Mouse (Mus musculus): ENCODE results near the gene Smurf2.
"Not testable (repeated sequence)": the region's sequence is repeated elsewhere in the genome, so short reads cannot be mapped to it uniquely, and the experiment has no call there.

The Smurf2 gene

DNA sequence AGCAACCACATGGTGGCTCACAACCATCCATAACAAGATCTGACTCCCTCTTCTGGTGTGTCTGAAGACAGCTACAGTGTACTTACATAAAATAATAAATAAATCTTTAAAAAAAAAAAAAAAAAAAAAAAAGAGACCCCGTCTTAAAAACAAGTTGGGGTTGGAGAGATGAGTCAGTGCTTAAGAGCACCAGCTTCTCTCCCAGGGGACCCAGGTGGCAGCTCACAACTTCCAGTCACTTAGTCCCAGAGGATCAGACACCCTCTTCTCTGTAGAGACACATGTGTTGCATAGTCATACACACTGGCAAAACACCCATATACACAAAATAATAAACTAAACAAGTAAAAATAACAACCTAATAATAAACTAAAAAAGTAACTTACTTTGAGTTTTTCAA, 113.1 kb downstream of the Smurf2 start:
- DNase-seq: not testable (repeated sequence)

DNA sequence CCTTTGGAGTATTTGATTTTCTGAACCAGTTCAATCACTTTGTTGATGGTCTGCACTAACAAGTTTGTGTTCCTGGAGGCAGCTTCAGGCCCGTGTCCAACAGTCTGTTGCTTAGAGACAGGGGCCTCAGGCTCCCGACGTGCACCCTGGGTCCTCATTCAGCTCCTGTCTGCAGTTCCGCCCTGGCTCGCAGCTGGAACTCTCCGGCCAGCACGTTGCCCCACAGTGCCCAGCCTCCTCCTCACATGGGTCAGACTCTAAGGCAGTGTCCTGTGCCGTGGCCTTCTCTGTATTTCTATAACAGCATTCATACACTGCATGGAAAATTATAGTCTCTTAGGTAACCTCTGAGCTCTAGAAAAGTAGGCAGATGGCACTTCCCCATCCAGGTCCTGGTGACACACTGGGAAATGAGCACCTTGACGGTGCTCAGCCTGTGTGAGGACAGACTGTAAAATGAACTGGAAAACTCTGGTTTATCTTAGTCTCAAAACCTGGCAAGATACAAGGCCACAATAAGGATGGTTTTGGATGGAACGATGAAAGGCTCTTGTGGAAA, 118.4 kb downstream of the Smurf2 start:
- no peak for DNase-seq

DNA sequence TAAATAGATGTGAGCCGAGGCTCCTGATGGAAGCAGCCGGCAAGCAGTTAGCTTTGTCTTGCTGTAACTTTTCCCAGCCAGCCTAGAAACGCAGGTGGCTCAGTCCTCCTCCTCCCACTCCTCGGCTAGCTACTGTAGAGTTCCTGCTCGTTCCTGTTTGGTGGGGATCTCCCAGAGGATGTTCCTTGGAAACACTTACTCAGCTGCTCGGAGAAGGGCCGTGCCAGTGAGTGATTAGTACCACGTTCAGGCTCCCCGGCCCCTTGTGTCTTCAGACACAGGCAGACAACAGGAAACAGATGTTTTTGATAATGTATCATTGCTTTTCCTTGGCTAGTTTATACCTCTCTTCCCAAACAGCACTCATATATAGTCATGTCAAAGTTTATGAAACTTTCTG, 124.8 kb downstream of the Smurf2 start:
- DNase-seq: no peak

DNA sequence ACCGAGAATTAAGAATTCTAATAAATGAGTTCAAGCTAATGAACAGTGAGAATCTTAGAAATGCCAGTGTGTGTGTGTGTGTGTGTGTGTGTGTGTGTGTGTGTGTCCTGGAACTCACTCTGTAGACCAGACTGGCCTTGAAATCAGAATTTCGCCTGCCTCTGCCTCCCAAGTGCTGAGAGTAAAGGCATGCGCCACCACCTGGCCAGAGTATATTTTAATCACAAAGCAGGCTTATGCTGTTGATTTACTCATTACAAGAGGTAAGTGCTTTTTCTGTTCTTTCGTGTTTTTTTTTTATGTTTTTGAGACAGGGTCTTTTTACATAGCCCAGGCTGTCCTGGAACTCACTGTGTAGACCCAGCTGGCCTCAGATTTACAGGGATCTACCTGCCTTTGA, 126.7 kb downstream of the Smurf2 start:
- DNase-seq: no peak

DNA sequence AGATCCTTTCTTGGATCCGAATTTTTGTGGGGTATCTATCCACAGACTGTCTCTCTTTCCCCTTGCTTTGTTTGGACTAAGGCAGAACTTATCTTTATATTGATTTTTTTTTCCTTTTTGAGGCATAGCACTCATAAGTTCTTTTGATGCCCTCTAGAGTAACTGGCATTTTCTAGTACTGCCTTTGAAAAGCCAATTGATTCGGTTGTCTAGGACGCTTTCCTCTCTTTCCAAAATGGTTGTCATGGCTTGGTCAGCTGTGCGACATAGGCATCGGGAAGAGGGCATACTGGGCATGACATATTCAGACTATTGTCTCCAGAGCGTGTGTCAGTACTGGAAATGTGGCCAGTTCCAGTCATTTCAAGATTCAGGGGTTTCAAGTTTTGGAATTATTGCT, 130.9 kb downstream of the Smurf2 start:
- no peak for DNase-seq

DNA sequence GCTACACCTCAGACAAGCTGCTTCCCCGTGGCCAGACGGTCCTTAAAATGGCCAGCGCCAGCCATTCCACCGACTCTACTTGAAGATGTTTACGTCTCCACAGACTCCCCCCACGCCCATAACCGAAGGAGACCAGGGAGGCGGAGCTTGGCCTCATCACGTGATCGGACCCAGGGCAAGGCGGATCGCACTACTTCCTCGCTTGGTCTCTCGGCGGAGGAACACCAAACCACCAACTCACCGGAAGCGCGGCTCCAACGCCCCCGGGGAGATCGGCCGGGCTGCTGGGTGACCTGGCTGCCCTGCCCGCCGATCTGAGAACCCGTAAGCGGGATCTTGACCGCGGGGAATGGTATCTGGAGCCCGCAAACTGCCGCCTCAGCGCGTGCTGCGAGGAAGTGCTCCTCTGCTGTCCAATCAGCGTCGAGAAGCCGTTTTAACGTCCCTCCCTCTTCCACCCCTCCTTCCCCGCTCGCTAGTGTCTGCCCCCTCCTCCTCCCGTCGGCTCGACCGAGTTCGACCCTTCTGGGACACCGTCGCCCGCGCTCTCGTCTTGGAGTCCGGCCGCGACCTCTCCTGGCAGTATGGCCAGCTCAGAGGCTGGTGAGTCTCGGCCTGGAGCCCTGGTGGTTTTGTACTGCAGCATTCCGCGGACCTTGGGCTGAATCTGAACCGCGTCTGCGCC, 131.6 kb downstream of the Smurf2 start, which contains the start of the genes Ddx5 and Cep95:
Gene Ddx5, minus strand, starts transcription at position 411 of the 685 bp plus-strand sequence.
Gene Cep95, plus strand, starts transcription at position 478 of the 685 bp plus-strand sequence.
- peak; percentile 100 for DNase-seq

DNA sequence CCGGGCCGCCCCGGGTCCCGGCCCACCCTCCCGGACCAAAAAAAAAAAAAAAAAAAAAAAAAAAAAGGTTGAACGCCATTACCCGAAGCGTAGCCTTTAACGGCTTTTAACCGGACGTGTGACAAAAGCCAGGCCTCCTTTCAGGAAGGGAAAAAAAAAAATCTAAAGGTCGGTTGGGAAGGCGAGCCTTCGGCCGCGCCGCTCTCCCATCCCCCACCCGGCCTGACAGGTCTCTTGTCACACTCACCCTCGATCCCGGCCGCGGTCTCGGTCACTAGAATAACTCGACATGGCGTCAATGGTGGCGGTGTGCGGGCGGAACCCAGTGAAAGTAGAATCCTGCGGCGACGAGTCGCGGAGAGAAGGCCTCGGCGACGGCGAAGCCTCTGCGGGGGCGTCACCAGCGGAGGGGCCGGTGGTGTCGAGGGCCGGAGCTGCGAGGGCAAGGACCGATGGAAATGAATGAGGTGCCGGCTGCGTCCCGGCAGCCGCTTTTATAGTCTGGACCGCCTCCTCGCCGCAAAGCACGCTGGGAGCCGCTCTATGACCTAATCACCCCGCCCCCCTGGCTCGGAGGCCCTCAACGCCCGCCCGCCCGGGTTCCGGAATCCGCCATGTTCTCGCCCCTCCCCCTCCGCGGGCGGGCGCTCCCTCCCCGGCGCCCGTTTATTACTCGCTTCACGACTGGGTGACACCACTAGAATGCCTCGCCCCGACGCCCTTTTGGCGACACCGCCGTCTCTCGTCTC, 132.3 kb downstream of the Smurf2 start:
- DNase-seq: peak; percentile 99

DNA sequence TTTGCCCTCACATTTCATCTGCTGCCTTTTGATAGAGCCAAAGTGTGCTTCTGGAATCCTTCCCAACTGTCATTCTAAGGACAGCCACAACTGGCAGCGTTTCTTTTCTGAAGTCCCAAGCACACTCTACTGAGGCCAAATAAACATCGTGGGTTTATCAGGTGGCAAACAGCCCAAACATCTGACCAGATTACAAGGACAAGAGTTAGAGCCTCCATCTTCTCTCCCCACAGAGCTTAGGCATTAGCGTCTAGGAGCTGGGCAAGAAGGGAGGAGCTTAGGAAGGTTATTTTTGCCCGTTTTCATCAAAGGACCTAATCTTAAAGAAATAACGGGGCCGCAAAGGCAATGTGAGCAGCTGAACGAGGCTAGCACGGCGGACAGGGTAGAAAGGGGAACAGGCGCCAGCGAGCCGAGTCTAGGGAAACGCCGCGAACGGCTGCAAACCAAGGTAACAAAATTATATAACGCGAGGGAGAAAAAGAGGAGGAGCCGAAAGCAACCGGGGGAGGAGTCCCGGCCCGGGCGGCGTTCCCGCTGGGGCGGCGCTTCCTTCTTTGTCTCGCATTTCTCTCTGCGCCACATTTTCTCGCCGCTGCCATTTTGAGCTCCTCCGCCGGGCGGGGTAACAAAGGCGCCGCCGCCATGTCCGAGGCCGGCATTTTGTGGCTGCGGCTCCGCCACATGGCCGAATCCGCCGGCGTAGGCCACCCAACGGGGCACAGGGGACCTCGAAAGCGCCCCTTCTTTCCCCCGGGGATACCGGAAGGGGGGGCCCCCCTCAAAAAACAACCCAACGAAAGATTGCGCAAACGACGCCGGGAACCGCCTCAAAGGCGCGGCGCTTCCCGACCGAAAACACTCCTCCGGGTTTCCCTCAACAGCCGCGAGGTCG, 133.1 kb downstream of the Smurf2 start:
- peak; percentile 91 for DNase-seq

DNA sequence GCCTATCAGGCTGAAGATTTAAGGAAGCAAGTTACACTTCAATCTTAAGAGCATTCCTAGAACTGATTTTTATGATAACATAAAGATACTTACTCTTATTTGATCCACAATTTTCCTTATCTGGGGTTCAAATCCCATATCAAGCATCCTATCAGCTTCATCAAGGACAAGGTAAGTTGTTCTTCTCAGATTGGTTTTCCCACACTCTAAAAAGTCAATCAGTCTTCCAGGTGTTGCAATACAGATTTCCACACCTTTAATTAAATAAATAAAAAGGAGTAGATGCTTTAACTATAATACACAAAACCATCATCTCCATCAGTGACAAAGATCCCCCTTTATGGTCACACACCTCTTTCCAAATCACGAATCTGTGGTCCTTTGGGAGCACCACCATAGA, 135.5 kb downstream of the Smurf2 start:
- DNase-seq: no peak

DNA sequence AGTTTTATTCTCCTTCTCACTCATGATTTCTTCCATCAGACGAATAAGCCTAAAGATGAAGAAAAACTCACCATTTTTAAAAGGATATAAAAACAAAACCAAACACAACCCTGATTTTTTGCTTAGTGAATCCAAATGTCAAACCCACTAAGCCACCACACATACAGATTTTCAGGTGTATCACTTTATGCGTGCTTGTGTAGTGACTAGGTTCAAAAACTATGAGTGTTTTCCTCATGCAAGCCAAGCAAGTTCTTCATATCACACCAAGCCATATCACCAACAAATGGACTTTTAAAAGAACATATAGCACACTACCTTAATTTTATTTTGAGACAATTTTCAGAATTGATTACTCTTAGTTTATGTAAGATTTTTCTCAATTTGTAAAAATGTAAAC, 136.0 kb downstream of the Smurf2 start:
- peak; percentile 27 for DNase-seq

DNA sequence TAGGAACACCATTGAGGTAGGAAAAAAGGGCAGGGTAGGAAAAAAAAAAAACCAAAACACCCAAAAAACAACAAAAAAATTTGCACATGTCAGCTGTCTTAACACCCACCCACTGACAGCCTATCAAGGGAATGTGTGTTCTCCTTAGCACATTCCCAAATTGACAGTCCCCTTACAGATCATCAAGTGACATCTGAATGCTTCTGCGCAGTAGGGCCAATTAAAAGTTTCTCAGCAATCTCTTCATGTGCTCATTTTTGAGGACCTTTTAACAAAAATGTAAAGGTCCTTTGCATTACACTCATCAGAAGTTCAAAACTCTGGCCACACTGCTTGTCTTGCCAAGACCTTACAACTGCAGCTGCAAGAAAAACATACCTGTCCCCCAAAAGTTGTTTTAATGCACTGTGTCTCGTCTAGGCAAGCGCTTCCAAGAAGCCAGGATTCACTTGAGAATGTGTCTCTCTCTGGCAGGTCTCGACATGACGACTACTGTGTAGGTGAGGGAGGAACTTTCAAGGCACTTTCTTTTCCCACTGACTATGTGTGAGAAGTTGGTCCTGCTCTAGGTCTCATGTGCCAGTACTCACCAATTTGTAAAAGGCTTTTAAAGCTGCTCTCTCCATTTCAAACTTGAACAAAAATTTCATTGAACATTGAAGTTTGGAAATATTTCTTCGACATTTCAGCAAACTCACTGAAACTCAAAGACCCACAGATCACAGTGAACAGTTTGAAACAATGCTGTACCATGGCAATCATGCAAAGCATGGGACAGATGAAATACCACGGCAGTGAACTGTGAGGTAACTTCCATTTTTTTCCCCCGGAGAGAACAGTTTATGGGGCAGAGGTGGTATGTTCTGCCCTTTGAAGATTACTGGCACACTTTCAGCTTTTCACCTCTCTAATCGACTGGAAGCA, 137.4 kb downstream of the Smurf2 start:
- no peak for DNase-seq

DNA sequence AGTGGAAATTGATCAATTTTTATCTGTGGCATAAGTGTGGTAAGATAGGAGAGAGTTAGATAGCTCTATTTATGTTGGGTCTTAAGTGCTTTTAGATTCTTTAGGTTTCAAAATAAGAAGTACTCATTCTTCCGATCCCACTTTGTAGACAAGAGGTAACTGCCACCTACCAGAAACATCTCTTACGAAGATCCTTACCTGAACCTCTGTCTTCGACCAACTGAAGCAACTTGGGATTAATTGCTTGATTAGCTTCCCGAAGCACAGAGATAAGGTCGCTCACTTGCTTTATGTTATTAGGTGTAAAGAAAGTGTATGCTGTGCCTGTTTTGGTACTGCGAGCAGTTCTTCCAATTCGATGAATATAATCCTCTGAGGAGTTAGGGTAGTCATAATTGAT, 138.2 kb downstream of the Smurf2 start:
- DNase-seq: peak; percentile 23

DNA sequence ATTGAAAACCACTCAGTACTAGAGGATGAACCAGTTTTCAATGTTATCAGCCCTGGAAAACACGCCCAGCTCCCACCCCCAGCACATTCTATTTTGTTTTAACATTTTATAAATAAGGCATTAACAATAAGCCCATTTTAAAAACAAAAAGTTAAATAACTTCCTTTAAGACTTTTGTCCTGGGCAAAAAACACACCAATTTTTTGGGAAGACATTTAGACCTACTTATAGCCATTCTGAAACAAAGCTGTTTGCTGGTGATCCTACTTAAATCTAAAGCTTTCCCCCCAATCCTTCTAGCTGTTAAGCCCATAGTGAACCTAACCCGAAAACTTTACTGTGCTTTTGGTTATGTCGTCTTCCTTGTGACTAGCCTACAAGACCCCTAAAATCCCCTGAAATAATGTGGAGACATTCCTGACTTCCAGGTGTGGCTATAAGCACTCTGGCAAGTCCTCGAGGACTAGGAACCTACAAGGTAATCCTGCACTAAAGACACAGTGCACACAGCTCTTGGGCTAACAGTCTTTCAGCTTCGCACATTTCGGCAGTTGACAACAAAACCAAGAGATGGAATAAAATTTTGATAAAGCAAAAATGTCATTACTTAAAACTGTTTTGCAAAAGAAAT, 139.8 kb downstream of the Smurf2 start:
- peak; percentile 27 for DNase-seq

DNA sequence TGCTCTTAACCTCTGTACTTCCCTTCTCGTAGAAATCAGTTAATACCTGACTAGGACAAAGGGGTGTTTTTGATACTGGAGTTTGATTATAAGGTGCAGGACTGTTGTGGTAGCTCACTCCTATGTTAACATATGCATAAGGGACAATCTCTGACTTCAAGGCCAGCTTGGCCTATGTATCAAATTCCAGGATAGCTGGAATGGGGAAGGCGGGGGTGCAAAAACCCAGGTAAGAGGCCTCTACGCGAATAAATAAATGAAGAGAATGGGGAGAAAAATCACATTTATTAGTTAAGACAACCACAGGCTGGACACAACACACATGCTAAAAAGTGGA, 140.5 kb downstream of the Smurf2 start:
- no peak for DNase-seq

DNA sequence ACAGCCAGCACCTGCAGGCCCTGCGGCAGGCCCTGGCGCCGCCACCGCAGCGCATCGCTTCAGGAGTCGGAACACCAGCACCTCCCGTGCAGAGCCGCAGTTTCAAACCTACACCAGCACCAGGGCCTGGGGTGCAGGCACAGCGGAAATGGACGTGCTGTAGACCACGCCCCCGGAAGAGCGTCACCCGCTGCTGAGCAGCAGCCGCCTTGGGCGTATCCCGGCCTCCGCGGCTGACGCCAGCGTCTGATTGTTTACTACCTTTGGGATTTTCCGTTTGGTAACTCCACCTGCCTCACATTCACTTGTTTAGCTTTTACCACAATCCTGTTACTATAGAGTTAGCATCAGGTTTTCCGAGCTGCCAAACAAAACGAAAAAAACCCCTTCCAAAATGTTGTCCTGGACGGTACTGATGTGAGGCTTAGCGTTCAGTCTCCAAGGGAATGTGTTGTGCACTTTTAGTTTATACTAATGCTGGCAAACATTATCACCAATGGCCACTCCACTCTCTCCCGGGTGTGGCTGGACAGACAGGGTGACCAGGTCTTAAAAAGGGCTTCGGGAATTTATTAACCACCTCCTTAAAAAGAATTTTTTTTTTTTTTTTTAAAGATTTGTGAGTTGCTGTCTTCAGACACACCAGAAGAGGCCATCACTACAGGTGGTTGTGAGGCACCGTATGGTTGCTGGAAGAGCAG, 141.0 kb downstream of the Smurf2 start, which contains the start of gene Polg2:
Gene Polg2, minus strand, starts transcription at position 150 of the 701 bp plus-strand sequence.
- peak; percentile 86 for DNase-seq

DNA sequence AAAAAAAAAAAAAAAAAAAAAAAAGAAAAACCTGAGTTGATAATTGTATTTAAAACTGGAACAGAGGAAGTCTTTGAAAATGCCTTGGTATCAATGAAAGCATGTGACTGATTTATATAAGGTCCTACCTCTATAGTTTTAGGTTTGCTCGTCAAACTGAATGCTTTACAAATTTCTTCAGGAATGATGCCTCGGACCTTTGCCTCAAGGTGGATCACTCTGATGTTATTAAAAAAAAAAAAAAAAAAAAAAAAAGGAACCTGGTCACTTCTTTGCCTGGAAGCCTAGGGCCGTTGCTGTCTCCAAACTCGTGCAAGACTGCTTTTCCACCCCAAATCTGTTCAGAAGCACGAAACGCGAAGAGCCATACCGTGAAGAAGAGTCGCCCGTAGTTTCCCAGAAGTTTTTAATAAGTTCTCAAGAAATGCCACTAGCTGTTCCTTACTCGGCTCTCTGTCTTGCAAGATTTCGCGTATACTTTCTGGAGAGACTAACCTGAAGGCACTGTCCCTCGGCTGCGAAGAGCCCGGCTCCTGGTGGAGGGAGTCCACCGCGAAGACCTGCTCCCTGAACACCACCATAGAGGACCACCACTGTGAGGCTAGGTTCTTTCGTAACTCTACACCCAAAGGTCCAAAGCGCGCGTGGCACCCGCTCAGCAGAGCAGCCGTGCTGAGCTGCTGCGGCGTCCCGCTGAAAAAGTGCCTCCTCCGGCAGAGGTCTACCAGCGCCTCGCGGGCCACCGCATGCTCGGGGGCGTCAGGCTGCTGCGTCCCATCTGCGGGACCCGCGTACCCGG, 141.7 kb downstream of the Smurf2 start:
- no peak for DNase-seq

DNA sequence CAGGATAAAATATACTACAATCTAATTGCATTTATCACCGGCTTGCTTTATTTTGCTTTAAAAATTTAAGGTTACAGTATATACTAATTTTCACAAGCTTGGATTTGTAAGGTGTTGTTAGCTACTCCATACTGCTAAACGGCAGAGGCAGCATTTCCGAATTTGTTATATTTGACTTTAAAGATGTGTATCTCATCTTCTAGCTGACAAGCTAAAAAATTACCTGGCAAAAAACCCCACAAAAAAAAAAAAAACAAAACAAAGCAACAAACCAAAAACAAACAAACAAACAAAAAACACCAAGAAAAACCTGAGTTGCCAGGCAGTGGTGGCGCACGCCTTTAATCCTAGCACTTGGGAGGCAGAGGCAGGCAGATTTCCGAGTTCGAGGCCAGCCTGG, 142.4 kb downstream of the Smurf2 start:
- no peak for DNase-seq

DNA sequence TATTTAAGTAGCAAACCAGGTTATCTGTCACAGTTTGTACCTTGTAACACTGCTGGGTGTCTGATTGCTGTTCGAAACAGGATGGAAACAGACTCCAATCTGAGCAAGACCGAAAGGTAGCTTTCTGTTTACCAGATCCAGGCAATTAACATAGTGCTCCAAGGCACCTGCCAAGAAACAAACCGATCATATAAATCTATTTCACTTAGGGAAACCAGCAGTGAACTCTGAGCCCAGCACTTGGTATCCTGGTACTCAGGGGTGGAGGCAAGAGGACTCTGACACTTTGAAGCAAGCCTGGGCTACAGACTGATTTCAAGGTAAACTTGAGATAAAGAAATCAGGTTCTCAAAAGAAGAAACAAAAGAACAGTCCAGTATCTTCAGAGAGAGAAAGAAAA, 143.1 kb downstream of the Smurf2 start:
- DNase-seq: peak; percentile 22

DNA sequence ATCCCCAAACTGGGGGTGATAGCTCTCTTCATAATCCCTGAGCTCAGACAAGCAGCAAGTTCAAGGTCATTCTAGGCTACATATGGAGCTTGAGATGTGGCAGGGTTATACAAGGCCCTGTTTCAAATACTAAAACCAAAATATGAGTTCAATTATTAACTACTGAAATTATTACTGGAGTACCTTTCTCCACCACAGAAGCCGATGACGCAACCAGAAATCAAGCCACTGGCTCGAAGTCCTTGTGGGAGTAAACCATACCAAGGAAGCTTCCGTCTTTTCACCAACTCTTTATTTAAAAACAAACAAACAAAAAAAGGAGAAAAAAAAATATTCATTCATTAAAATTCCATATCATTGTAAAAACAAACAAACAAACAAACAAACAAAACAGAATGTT, 143.6 kb downstream of the Smurf2 start:
- peak; percentile 21 for DNase-seq

DNA sequence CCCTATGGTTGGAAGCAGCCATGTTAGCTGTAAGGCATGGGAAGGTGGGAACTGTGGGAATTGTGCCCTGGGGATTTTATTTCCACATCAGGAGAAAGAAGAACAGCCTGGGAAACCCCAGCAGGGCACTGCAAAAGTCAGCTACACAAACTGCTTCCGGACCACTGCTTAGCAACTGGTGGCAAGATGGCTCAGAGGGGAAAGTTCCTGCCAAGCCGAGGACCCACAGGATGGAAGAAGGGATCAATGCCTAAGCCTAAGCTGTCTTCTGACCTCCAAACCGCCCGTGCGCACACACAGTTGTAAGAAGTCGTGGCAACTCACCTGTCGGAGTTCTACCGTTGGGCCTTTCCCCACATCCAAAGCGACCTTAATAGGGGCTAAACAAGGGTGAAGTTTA, 147.5 kb downstream of the Smurf2 start:
- DNase-seq: no peak

Data from cerebellum, adult 9-10 months (tissue).